Mouse (Mus musculus) kidney, postnatal 4 days (tissue): Measurements from ENCODE around the gene Abca17.

ENCODE experiments used
- DNase-seq, 2 experiments: peaks; one replicate each; pipeline ENCODE4 v3.0.0; 2021; ENCODE audit warnings: mixed read lengths in 2 of 2

Gene Abca17

DNA sequence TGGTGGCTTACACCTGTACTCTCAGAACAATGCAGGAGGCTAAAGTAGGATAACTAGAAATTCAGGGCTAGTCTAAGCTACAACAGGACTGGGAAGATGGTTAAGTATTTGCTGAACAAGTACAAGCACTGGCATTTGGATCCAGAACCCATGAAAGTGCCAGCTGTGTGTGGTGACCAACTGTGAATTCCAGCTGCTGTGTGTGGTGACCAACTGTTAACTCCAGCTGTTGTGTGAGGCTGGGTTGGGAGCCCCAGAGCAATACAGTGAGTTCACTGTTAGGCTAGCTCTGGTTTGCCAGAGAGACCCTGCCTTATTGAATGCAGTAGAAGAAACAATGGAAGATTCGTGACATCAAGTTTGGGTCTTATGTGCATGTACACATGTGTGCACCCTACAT lies 114.4 kb downstream of the Abca17 start:
- no peak for DNase-seq

DNA sequence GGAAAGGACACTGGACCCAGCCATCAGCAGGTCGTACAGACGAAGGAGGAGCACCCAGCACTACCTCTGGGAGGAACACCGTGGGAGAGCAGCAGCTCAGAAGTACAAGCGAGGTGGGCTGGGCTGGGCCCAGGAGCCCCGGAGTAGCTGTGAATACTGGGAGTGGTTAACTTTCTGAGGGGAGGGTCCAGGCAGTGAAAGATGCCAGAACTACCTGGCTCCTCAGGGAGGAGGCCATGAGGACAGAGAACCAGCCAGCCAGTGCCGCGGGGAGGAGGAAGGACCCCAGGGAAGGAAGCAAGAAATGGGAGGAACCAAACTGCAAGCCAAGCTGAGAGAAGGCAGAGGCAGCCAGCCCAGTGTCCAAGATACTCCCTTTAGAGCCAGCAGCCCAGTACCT lies 122.9 kb downstream of the Abca17 start:
- no peak for DNase-seq

- no peak for DNase-seq
Observed at GRCm38 (mm10) chr17:24226721-24227120, 124.1 kb downstream of the Abca17 start.

DNA sequence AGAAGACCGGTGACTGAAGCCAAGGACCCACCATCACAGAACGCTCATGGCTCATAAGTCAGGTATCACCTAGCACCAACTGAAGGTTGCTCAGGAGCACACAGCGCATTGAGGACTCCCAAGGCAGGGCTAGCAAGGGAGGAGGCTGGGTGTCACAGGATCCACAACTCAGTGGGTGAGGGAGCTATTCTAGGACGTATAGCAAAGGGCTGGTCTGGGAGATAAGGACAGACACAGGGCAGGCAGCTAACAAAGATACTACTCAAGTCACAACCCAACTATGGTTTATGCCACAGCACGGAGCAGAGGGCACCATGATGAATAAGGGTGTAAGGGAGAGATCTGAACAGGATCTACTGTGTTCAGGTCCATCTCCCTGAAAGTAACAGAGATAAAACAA lies 125.0 kb downstream of the Abca17 start:
- DNase-seq, result no peak

- DNase-seq, result no peak
Observed at GRCm38 (mm10) chr17:24224741-24225140, 126.1 kb downstream of the Abca17 start.

- no peak for DNase-seq
Observed at GRCm38 (mm10) chr17:24223513-24223912, 127.4 kb downstream of the Abca17 start.

GRCm38 (mm10) chr17:24222653-24223052 lies 128.2 kb downstream of the Abca17 start:
- no peak for DNase-seq

DNA sequence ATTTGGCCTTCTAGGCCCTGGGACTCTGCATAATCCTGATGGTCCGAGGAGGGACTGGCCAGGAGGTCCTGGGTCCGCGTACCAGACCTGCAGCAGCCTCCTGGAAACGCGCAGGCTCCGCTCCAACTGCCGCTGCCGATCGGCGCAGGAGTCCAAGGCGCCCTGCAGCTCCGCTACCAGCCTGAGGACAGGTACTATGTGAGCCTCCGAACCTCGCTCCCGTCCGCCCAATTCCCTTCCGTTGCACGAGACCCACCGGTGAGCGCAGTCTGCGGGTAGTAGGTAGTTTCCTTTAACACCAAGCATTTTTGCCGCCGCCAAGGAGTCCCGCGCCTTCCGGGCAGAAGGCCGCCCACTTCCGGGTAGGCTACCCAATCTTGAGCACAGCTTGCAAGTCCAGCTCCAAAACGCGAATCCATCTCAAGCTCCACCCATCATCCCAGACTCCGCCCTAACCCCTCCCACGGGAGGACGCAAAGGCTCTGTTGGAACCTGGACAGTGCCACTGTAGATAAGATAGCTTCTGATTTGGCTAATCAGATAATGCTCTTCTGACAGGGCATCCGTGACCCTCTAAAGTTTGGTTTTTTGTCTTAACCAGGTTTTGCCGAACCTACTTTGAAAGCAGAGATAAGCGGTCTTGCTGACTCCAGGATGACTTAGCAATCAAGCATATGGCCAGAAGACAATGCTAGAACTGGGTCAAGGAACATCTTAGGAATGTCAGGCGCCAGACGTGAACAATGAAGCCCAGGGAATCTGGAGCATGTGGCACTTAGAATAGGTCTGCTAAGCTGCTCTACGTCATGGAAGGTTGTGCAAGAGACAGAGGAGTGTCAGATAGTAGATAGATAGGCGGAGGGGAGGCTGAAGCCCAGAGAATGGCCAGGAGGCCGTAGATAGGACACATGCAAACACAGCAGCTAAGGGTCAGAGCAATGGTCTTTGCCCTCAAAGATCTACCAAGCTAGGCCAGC lies 130.1 kb downstream of the Abca17 start, which contains the start of gene Tedc2:
Gene Tedc2 (minus strand): TSS at position 417 of the 977 bp plus-strand sequence.
- DNase-seq, result peak; percentile 95

DNA sequence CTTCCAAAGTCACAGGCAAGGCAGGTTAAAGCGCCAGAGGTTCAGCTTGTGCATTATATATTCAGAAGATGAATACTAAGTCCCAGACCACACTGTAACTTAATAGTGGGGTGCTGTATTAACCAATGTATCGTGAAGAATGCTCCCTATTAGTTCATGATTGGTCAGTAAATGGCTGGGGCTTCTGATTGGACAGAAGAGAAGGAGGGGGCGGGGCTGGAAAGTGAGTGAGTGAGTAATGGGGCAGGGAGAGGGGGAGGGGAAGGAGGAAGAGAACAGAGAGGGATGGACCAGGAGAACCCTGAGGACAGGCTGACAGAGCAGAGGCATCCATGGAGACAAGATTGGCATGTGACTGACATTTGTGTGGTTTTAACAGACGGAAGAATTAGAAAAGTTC lies 134.0 kb downstream of the Abca17 start:
- peak; percentile 37 to 54 for DNase-seq
